Mouse (Mus musculus): ENCODE measurements around the gene D10Wsu102e. TPM values are rescaled to one million over a fixed set of nuclear protein-coding genes. Genes with fewer than 3 reads are reported as not detected.

Gene D10Wsu102e
- polyA plus RNA-seq, 1 experiment from 2014 or later, result 0.77 TPM

DNA sequence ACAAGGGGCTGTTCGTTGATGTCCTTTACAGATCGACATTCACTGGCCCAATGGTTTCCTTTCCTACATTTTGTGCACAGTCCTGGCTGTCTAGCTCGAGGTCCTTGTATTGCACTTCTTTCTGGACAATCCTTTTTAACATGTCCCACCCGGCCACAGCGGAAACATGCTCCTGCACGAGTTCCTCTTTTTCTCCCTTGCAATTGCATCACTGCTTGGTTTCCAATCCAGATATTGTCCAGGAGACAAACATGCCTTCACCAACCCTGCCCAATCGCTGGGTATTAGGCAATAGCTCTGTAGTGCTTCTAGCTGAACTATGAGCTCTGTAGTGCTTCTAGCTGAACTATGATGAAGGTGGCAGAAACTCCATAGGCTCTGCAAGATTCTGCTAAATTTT is 88.6 kb downstream of the D10Wsu102e start:
- Histone ChIP-seq H3K36me3 (ENCODE audit: control insufficient read depth, insufficient read depth, low read length) (no peaks in the 10 kb centered on the region), H3K4me3 (ENCODE audit: low read depth, low read length) (no peak overlapping the region), H3K27ac (ENCODE audit: low read length) (no peak overlapping the region), H3K9me3 (ENCODE audit: control insufficient read depth, low read depth, low read length) (peaks cover 6% of the 10 kb centered on the region), H3K4me2 (replicated peaks; ENCODE audit: low read depth, low read length) (no peak overlapping the region), H3K27me3 (ENCODE audit: control insufficient read depth, insufficient read depth, low read length) (no peaks in the 10 kb centered on the region), H3K9ac (replicated peaks; ENCODE audit: low read depth, low read length) (no peak overlapping the region), H3K4me1 (ENCODE audit: control insufficient read depth, insufficient read depth, low read length) (no peaks in the 10 kb centered on the region)
- no peak for ATAC-seq (ENCODE audit: insufficient number of reproducible peaks, insufficient read depth, low FRiP score, low read depth)
- 89% methylated on average over 7 of the region's 7 CpGs for WGBS

DNA sequence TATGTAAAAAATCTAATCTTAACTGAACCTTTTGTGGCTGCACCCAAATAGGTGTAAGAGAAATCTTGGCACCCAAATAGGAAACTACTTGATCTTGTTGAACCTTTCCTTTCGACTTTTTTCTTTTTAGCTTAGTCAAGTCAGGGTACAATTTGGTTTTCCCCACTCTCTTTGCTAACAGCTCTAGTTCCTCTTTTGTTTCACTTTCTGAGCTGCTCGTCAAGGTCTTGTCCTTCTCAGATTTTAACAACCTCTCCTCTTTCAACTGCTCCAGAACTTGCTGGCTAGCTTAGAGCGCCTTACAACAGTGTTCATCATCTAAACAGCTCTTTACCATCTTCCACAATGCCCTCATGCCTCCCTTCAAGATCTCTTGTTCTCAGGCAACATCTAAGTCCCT is 97.5 kb downstream of the D10Wsu102e start:
- H3K9me3 ChIP-seq (ENCODE audit: control insufficient read depth, low read depth, low read length), result peaks cover 23% of the 10 kb centered on the region; the same call in 1 of the 2 replicates
- H3K27ac ChIP-seq (ENCODE audit: low read length), result no peak overlapping the region
- no peak overlapping the region for H3K4me2 ChIP-seq (replicated peaks; ENCODE audit: low read depth, low read length)
- 84% methylated on average over 3 of the region's 3 CpGs for WGBS
- no peaks in the 10 kb centered on the region for H3K27me3 ChIP-seq (ENCODE audit: control insufficient read depth, insufficient read depth, low read length)
- H3K36me3 ChIP-seq (ENCODE audit: control insufficient read depth, insufficient read depth, low read length), result no peaks in the 10 kb centered on the region
- ATAC-seq (ENCODE audit: insufficient number of reproducible peaks, insufficient read depth, low FRiP score, low read depth), result no peak
- no peak overlapping the region for H3K9ac ChIP-seq (replicated peaks; ENCODE audit: low read depth, low read length)
- H3K4me1 ChIP-seq (ENCODE audit: control insufficient read depth, insufficient read depth, low read length), result no peaks in the 10 kb centered on the region
- no peak overlapping the region for H3K4me3 ChIP-seq (ENCODE audit: low read depth, low read length)

GRCm38 (mm10) chr10:83475226-83475625 is 115.2 kb downstream of the D10Wsu102e start:
- no peaks in the 10 kb centered on the region for H3K36me3 ChIP-seq (ENCODE audit: control insufficient read depth, insufficient read depth, low read length)
- no peak overlapping the region for H3K9ac ChIP-seq (replicated peaks; ENCODE audit: low read depth, low read length)
- no peaks in the 10 kb centered on the region for H3K27me3 ChIP-seq (ENCODE audit: control insufficient read depth, insufficient read depth, low read length)
- H3K4me3 ChIP-seq (ENCODE audit: low read depth, low read length), result no peak overlapping the region
- no peak overlapping the region for H3K27ac ChIP-seq (ENCODE audit: low read length)
- H3K4me2 ChIP-seq (replicated peaks; ENCODE audit: low read depth, low read length), result no peak overlapping the region
- no peak for ATAC-seq (ENCODE audit: insufficient number of reproducible peaks, insufficient read depth, low FRiP score, low read depth)
- no peaks in the 10 kb centered on the region; the same call in 1 of the 2 replicates for H3K9me3 ChIP-seq (ENCODE audit: control insufficient read depth, low read depth, low read length)
- no peaks in the 10 kb centered on the region for H3K4me1 ChIP-seq (ENCODE audit: control insufficient read depth, insufficient read depth, low read length)
- WGBS, result 92% methylated on average over 13 of the region's 13 CpGs

- no peak for ATAC-seq (ENCODE audit: insufficient number of reproducible peaks, insufficient read depth, low FRiP score, low read depth)
- H3K9ac ChIP-seq (replicated peaks; ENCODE audit: low read depth, low read length), result no peak overlapping the region
- H3K4me2 ChIP-seq (replicated peaks; ENCODE audit: low read depth, low read length), result no peak overlapping the region
- H3K9me3 ChIP-seq (ENCODE audit: control insufficient read depth, low read depth, low read length), result no peaks in the 10 kb centered on the region; the same call in 1 of the 2 replicates
- WGBS, result 81% methylated on average over 5 of the region's 5 CpGs
- H3K36me3 ChIP-seq (ENCODE audit: control insufficient read depth, insufficient read depth, low read length), result no peaks in the 10 kb centered on the region
- H3K27me3 ChIP-seq (ENCODE audit: control insufficient read depth, insufficient read depth, low read length), result no peaks in the 10 kb centered on the region
- H3K4me3 ChIP-seq (ENCODE audit: low read depth, low read length), result no peak overlapping the region
- H3K4me1 ChIP-seq (ENCODE audit: control insufficient read depth, insufficient read depth, low read length), result no peaks in the 10 kb centered on the region
- no peak overlapping the region for H3K27ac ChIP-seq (ENCODE audit: low read length)
Observed at GRCm38 (mm10) chr10:83477286-83477685, 117.3 kb downstream of the D10Wsu102e start.

- Histone ChIP-seq H3K9me3 (ENCODE audit: control insufficient read depth, low read depth, low read length) (no peaks in the 10 kb centered on the region), H3K4me3 (ENCODE audit: low read depth, low read length) (no peak overlapping the region), H3K27me3 (ENCODE audit: control insufficient read depth, insufficient read depth, low read length) (no peaks in the 10 kb centered on the region), H3K27ac (ENCODE audit: low read length) (no peak overlapping the region), H3K36me3 (ENCODE audit: control insufficient read depth, insufficient read depth, low read length) (no peaks in the 10 kb centered on the region), H3K4me1 (ENCODE audit: control insufficient read depth, insufficient read depth, low read length) (no peaks in the 10 kb centered on the region), H3K9ac (replicated peaks; ENCODE audit: low read depth, low read length) (no peak overlapping the region), H3K4me2 (replicated peaks; ENCODE audit: low read depth, low read length) (no peak overlapping the region)
- WGBS, result 86% methylated on average over 6 of the region's 6 CpGs
- ATAC-seq (ENCODE audit: insufficient number of reproducible peaks, insufficient read depth, low FRiP score, low read depth), result no peak
Observed at GRCm38 (mm10) chr10:83490506-83490905, 130.5 kb downstream of the D10Wsu102e start.

- Histone ChIP-seq H3K27me3 (ENCODE audit: control insufficient read depth, insufficient read depth, low read length) (no peaks in the 10 kb centered on the region), H3K9me3 (ENCODE audit: control insufficient read depth, low read depth, low read length) (no peaks in the 10 kb centered on the region), H3K4me2 (replicated peaks; ENCODE audit: low read depth, low read length) (no peak overlapping the region), H3K36me3 (ENCODE audit: control insufficient read depth, insufficient read depth, low read length) (no peaks in the 10 kb centered on the region), H3K9ac (replicated peaks; ENCODE audit: low read depth, low read length) (no peak overlapping the region), H3K27ac (ENCODE audit: low read length) (no peak overlapping the region), H3K4me3 (ENCODE audit: low read depth, low read length) (no peak overlapping the region), H3K4me1 (ENCODE audit: control insufficient read depth, insufficient read depth, low read length) (no peaks in the 10 kb centered on the region)
- no peak for ATAC-seq (ENCODE audit: insufficient number of reproducible peaks, insufficient read depth, low FRiP score, low read depth)
- WGBS, result 88% methylated on average over 13 of the region's 13 CpGs
Observed at GRCm38 (mm10) chr10:83497321-83497720, 137.3 kb downstream of the D10Wsu102e start.

GRCm38 (mm10) chr10:83508962-83509660 is 149.1 kb downstream of the D10Wsu102e start:
- ATAC-seq (ENCODE audit: insufficient number of reproducible peaks, insufficient read depth, low FRiP score, low read depth), result no peak
- Histone ChIP-seq H3K4me2 (replicated peaks; ENCODE audit: low read depth, low read length) (no peak overlapping the region), H3K4me3 (ENCODE audit: low read depth, low read length) (no peak overlapping the region), H3K4me1 (ENCODE audit: control insufficient read depth, insufficient read depth, low read length) (no peaks in the 10 kb centered on the region), H3K27me3 (ENCODE audit: control insufficient read depth, insufficient read depth, low read length) (no peaks in the 10 kb centered on the region), H3K36me3 (ENCODE audit: control insufficient read depth, insufficient read depth, low read length) (no peaks in the 10 kb centered on the region), H3K9me3 (ENCODE audit: control insufficient read depth, low read depth, low read length) (no peaks in the 10 kb centered on the region), H3K27ac (ENCODE audit: low read length) (no peak overlapping the region), H3K9ac (replicated peaks; ENCODE audit: low read depth, low read length) (no peak overlapping the region)
- 63% methylated on average over 8 of the region's 8 CpGs for WGBS

DNA sequence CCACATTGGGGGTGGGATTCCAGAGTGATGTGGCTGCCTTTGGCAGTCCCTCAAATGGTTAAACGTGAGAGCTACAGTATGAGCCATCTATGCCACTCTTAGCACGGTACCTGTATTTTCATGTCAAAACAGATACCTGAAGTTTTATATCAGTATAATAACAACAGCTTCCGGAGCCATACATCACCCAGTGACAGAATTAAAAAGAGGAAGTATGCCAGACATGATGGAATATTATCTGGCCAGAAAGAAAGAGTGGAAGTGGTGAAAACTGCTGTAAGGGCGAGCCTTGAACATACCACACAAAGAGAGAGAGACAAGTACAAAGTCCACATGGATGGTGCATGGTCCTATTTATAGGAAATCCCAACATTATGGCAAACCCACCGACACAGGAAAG is 151.3 kb downstream of the D10Wsu102e start:
- Histone ChIP-seq H3K9ac (replicated peaks; ENCODE audit: low read depth, low read length) (no peak overlapping the region), H3K4me3 (ENCODE audit: low read depth, low read length) (no peak overlapping the region), H3K27me3 (ENCODE audit: control insufficient read depth, insufficient read depth, low read length) (no peaks in the 10 kb centered on the region), H3K36me3 (ENCODE audit: control insufficient read depth, insufficient read depth, low read length) (no peaks in the 10 kb centered on the region), H3K27ac (ENCODE audit: low read length) (no peak overlapping the region), H3K4me2 (replicated peaks; ENCODE audit: low read depth, low read length) (no peak overlapping the region), H3K9me3 (ENCODE audit: control insufficient read depth, low read depth, low read length) (no peaks in the 10 kb centered on the region), H3K4me1 (ENCODE audit: control insufficient read depth, insufficient read depth, low read length) (no peaks in the 10 kb centered on the region)
- no peak for ATAC-seq (ENCODE audit: insufficient number of reproducible peaks, insufficient read depth, low FRiP score, low read depth)
- WGBS, result 80% methylated on average over 5 of the region's 5 CpGs

DNA sequence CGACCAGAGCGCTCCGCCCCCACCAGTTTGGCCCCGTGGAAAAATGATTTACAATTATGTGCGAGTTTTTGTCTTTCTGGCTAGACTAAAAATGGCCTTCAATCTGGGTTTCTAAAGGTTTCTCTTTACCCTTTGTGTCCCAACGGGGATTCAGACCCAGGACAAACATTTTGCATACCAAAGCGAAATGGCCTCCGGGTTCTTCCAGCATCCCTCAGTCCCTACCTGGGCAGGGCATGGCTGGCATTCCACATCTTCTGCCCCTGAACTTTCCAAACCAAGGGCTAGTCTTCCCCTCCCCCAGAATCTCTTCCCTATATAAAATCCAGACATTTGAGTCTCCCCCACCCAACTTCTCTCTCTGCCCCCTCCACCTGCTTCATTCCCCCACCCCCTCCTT is 153.7 kb downstream of the D10Wsu102e start:
- no peak overlapping the region for H3K27ac ChIP-seq (ENCODE audit: low read length)
- no peaks in the 10 kb centered on the region for H3K27me3 ChIP-seq (ENCODE audit: control insufficient read depth, insufficient read depth, low read length)
- WGBS, result 80% methylated on average over 8 of the region's 8 CpGs
- ATAC-seq (ENCODE audit: insufficient number of reproducible peaks, insufficient read depth, low FRiP score, low read depth), result no peak
- H3K36me3 ChIP-seq (ENCODE audit: control insufficient read depth, insufficient read depth, low read length), result no peaks in the 10 kb centered on the region
- H3K9ac ChIP-seq (replicated peaks; ENCODE audit: low read depth, low read length), result no peak overlapping the region
- H3K9me3 ChIP-seq (ENCODE audit: control insufficient read depth, low read depth, low read length), result no peaks in the 10 kb centered on the region
- H3K4me1 ChIP-seq (ENCODE audit: control insufficient read depth, insufficient read depth, low read length), result no peaks in the 10 kb centered on the region
- H3K4me3 ChIP-seq (ENCODE audit: low read depth, low read length), result no peak overlapping the region
- no peak overlapping the region for H3K4me2 ChIP-seq (replicated peaks; ENCODE audit: low read depth, low read length)
